Mouse (Mus musculus): Measurements from ENCODE around the gene Hexb.

GRCm38 (mm10) chr13:97206046-97206445, 7.9 kb upstream of the Hexb start:
- TF ChIP-seq CTCF (IDR thresholded peaks at IDR 0.05; ENCODE audit: borderline replicate concordance, insufficient read depth, low read depth, low read length) (no peak), POLR2A (IDR thresholded peaks at IDR 0.05; ENCODE audit: borderline replicate concordance, insufficient read depth, low read length) (no peak)

Data from cerebellum, adult 2 months (tissue).